Mouse (Mus musculus): ENCODE data around the gene Srsf3.

- no peak for TF ChIP-seq CTCF (conservative IDR thresholded peaks at IDR 0.05 in 1 of 2, IDR thresholded peaks at IDR 0.05 in 1 of 2; ENCODE audit: low read depth in 2 of 2, low read length in 2 of 2)
- TF ChIP-seq MEF2A (IDR thresholded peaks at IDR 0.05; ENCODE audit: borderline replicate concordance, low read depth, low read length): no peak
- no peak for TF ChIP-seq CHD2 (IDR thresholded peaks at IDR 0.05; ENCODE audit: low read length)
- no peak for TF ChIP-seq ETS1 (conservative IDR thresholded peaks at IDR 0.05; ENCODE audit: low read depth, low read length)
- no peak for TF ChIP-seq ZKSCAN1 (IDR thresholded peaks at IDR 0.05; ENCODE audit: borderline replicate concordance, low read depth, low read length)
- no peak for TF ChIP-seq MAZ (IDR thresholded peaks at IDR 0.05; ENCODE audit: low read depth, low read length)
Observed at GRCm38 (mm10) chr17:29050791-29051190, 18.4 kb downstream of the Srsf3 start.
